Mouse (Mus musculus): ENCODE results near the gene Kcnma1.

DNA sequence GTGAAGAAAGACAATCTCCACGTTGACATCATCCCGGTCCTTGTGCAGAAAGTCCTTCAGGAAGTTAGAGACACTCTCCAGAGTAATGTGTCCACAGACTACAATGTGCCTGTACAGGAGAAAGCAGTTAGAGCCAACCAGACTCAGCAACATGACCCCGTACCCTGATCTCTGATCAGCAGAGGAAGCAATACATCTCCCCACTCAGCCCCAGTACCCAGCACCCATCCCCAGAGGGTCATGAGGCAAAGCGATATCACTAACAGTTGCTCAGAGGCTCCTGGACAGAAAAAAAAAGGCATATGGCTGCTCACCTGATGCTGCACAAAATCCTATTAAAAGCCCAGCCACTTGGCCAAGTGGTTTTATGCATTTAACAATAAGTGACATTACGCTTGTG is 504.5 kb downstream of the Kcnma1 start:
- TF ChIP-seq POLR2A (IDR thresholded peaks at IDR 0.05; ENCODE audit: insufficient read depth, low read depth, low read length), result no peak
- TF ChIP-seq CTCF (IDR thresholded peaks at IDR 0.05; ENCODE audit: insufficient read depth, low read depth, low read length), result no peak

All from olfactory bulb, adult 2 months (tissue).